Mouse (Mus musculus): ENCODE measurements around the gene Fndc7.

Gene Fndc7

GRCm38 (mm10) chr3:108889908-108890307 is at the start of gene Fndc7:
Fndc7 (minus strand) TSS chr3:108890008.
- DNase-seq = no peak

GRCm38 (mm10) chr3:108939573-108939972 is 49.8 kb upstream of the Fndc7 start, which contains the start of gene Henmt1:
Henmt1 (plus strand) TSS chr3:108939873.
- DNase-seq = no peak

GRCm38 (mm10) chr3:108938691-108939090 is 48.9 kb upstream of the Fndc7 start:
- no peak for DNase-seq

- no peak for DNase-seq
These were observed 43.7 kb upstream of the Fndc7 start for GRCm38 (mm10) chr3:108933557-108933956.

GRCm38 (mm10) chr3:108926308-108926707 is 36.5 kb upstream of the Fndc7 start:
- DNase-seq = no peak

GRCm38 (mm10) chr3:108925677-108926076 is 35.9 kb upstream of the Fndc7 start:
- no peak for DNase-seq

GRCm38 (mm10) chr3:108921822-108922221 is 32.0 kb upstream of the Fndc7 start:
- DNase-seq = no peak

- DNase-seq = no peak
These were observed 30.7 kb upstream of the Fndc7 start for GRCm38 (mm10) chr3:108920442-108921070.

- no peak for DNase-seq
These were observed 29.0 kb upstream of the Fndc7 start for GRCm38 (mm10) chr3:108918852-108919251.

- DNase-seq = no peak
These were observed 28.2 kb upstream of the Fndc7 start for GRCm38 (mm10) chr3:108917986-108918385.

GRCm38 (mm10) chr3:108916857-108917256 is 27.0 kb upstream of the Fndc7 start:
- peak in 1 of 2 experiments; percentile 28 for DNase-seq

- peak; percentile 76 to 77 for DNase-seq
These were observed 26.2 kb upstream of the Fndc7 start for GRCm38 (mm10) chr3:108915999-108916398.

- DNase-seq = peak; percentile 95 to 97
These were observed 22.0 kb upstream of the Fndc7 start, which contains the start of gene Prpf38b for GRCm38 (mm10) chr3:108911548-108912413. Prpf38b (minus strand) TSS chr3:108911727.

GRCm38 (mm10) chr3:108911081-108911547 is 21.3 kb upstream of the Fndc7 start:
- peak in 1 of 2 experiments; percentile 43 for DNase-seq

- peak; percentile 84 to 87 for DNase-seq
These were observed 20.7 kb upstream of the Fndc7 start for GRCm38 (mm10) chr3:108910303-108911080.

- no peak for DNase-seq
These were observed 13.1 kb upstream of the Fndc7 start for GRCm38 (mm10) chr3:108902934-108903333.

GRCm38 (mm10) chr3:108902038-108902437 is 12.2 kb upstream of the Fndc7 start:
- no peak for DNase-seq

GRCm38 (mm10) chr3:108900681-108901080 is 10.9 kb upstream of the Fndc7 start:
- DNase-seq = no peak

GRCm38 (mm10) chr3:108900147-108900546 is 10.3 kb upstream of the Fndc7 start:
- no peak for DNase-seq

GRCm38 (mm10) chr3:108898640-108899039 is 8.8 kb upstream of the Fndc7 start:
- DNase-seq = no peak

GRCm38 (mm10) chr3:108892914-108893313 is 3.1 kb upstream of the Fndc7 start:
- DNase-seq = no peak

- DNase-seq = no peak
These were observed 2.3 kb upstream of the Fndc7 start for GRCm38 (mm10) chr3:108892080-108892479.

GRCm38 (mm10) chr3:108887618-108887975 is 2.2 kb downstream of the Fndc7 start:
- DNase-seq = no peak
